Mouse (Mus musculus) WW6 (cell line): Measurements from ENCODE around the gene Wdr66.

ENCODE experiments used
- DNase-seq: peaks from one replicate; pipeline ENCODE4 v3.0.0-alpha.2; 2013; ENCODE audit warnings: low read depth, low spot score

Gene Wdr66

GRCm38 (mm10) chr5:123270917-123271316, 19.0 kb downstream of the Wdr66 start:
- DNase-seq = no peak

GRCm38 (mm10) chr5:123272927-123273326, 21.0 kb downstream of the Wdr66 start:
- DNase-seq = no peak

- no peak for DNase-seq
These were observed 24.9 kb downstream of the Wdr66 start for GRCm38 (mm10) chr5:123276636-123277341.

GRCm38 (mm10) chr5:123277342-123277701, 25.4 kb downstream of the Wdr66 start:
- DNase-seq = no peak

GRCm38 (mm10) chr5:123277704-123278103, 25.8 kb downstream of the Wdr66 start:
- no peak for DNase-seq

GRCm38 (mm10) chr5:123279248-123279647, 27.3 kb downstream of the Wdr66 start:
- no peak for DNase-seq

- DNase-seq = no peak
These were observed 29.6 kb downstream of the Wdr66 start for GRCm38 (mm10) chr5:123281336-123282136.

- DNase-seq = no peak
These were observed 33.3 kb downstream of the Wdr66 start for GRCm38 (mm10) chr5:123285174-123285573.

GRCm38 (mm10) chr5:123288079-123288478, 36.2 kb downstream of the Wdr66 start:
- no peak for DNase-seq

GRCm38 (mm10) chr5:123294653-123295052, 42.8 kb downstream of the Wdr66 start:
- DNase-seq = no peak

GRCm38 (mm10) chr5:123296224-123296806, 44.4 kb downstream of the Wdr66 start:
- DNase-seq = peak; percentile 57

GRCm38 (mm10) chr5:123296972-123297754, 45.3 kb downstream of the Wdr66 start:
- no peak for DNase-seq

GRCm38 (mm10) chr5:123297830-123298229, 45.9 kb downstream of the Wdr66 start:
- no peak for DNase-seq

GRCm38 (mm10) chr5:123298526-123298925, 46.6 kb downstream of the Wdr66 start:
- DNase-seq = no peak

- no peak for DNase-seq
These were observed 48.7 kb downstream of the Wdr66 start for GRCm38 (mm10) chr5:123300496-123301034.

- no peak for DNase-seq
These were observed 50.0 kb downstream of the Wdr66 start for GRCm38 (mm10) chr5:123301780-123302521.

GRCm38 (mm10) chr5:123307630-123308282, 55.9 kb downstream of the Wdr66 start:
- DNase-seq = no peak

- no peak for DNase-seq
These were observed 57.9 kb downstream of the Wdr66 start for GRCm38 (mm10) chr5:123309816-123310215.

- no peak for DNase-seq
These were observed 58.3 kb downstream of the Wdr66 start for GRCm38 (mm10) chr5:123310221-123310620.

- DNase-seq = no peak
These were observed 61.2 kb downstream of the Wdr66 start for GRCm38 (mm10) chr5:123313058-123313630.
